Mouse (Mus musculus): ENCODE measurements around the gene Mettl15. TPM values are rescaled to one million over a fixed set of nuclear protein-coding genes. Genes with fewer than 3 reads are reported as not detected.

Gene Mettl15
- polyA plus RNA-seq, 1 experiment from 2014 or later, result 11.0 TPM

DNA sequence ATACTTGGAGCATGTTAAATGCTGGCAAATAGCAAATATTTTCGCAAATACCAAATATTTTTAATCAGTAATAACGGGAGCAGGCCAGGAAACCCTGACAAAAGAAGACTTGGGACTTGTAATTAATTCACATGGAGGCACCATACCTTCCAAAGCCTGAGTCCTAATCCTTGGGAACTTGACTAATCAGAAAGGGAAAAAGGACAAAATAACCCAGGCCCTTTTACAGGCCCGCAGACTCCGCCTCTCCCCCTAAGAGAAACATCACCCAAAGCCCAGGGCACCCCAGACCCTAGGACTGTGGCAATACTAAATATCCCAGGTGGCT, 312 bp downstream of the Mettl15 start:
- no peak for ATAC-seq (replicated peaks; ENCODE audit: low FRiP score)
- H3K27ac ChIP-seq (ENCODE audit: low read depth, low read length), result no peak overlapping the region

DNA sequence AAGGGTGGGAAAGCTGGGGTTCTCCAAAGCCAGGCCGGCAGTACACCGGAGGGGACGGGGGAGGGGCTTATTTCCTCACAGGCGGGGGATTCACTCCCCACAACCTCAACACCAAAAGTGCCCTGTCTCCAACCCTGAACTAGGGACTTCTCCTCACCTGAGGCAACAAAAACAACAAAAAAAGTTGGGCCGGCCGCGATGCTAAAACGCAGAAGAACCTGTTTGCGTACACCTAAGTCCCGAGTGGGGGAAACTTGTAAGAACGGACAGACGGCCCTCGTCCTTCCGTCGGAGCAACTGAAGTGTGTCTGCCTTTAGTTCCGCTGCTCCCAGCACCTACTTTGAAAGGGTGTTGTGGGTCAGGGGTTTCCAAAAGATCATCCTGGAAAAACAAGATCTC, 2.5 kb downstream of the Mettl15 start:
- H3K4me1 ChIP-seq (replicated peaks; ENCODE audit: control insufficient read depth, insufficient read depth, low read length), result peaks cover 7% of the 10 kb centered on the region; the same call in 1 of the 2 replicates
- under 1% methylated on average over 16 of the region's 16 CpGs for WGBS
- H3K27ac ChIP-seq (ENCODE audit: low read depth, low read length), result no peak overlapping the region
- DNase-seq (ENCODE audit: low spot score) (peak; percentile 71), ATAC-seq (replicated peaks; ENCODE audit: low FRiP score) (no peak)
- H3K4me2 ChIP-seq (ENCODE audit: low read depth, low read length, severe bottlenecking), result peak overlapping the region; percentile 59
- no peaks in the 10 kb centered on the region for H3K27me3 ChIP-seq (ENCODE audit: control insufficient read depth, insufficient read depth, low read length)
- H3K4me3 ChIP-seq (ENCODE audit: low read depth, low read length), result peak overlapping the region; percentile 45
- H3K9ac ChIP-seq (ENCODE audit: low read length), result peak overlapping the region; percentile 67
- H3K36me3 ChIP-seq (ENCODE audit: control insufficient read depth, insufficient read depth, low read length), result no peaks in the 10 kb centered on the region
- H3K9me3 ChIP-seq (ENCODE audit: control insufficient read depth, low read length), result no peaks in the 10 kb centered on the region

More for the DNA sequence above, 312 bp downstream of the Mettl15 start:
- 3% methylated on average over 4 of the region's 4 CpGs for WGBS
- Histone ChIP-seq H3K27me3 (ENCODE audit: control insufficient read depth, insufficient read depth, low read length) (no peaks in the 10 kb centered on the region), H3K4me3 (ENCODE audit: low read depth, low read length) (peak overlapping the region; percentile 70), H3K4me1 (replicated peaks; ENCODE audit: control insufficient read depth, insufficient read depth, low read length) (peaks cover 7% of the 10 kb centered on the region; the same call in 1 of the 2 replicates), H3K9me3 (ENCODE audit: control insufficient read depth, low read length) (no peaks in the 10 kb centered on the region), H3K36me3 (ENCODE audit: control insufficient read depth, insufficient read depth, low read length) (no peaks in the 10 kb centered on the region), H3K9ac (ENCODE audit: low read length) (peak overlapping the region; percentile 51), H3K4me2 (ENCODE audit: low read depth, low read length, severe bottlenecking) (peak overlapping the region; percentile 56)
- DNase-seq (ENCODE audit: low spot score), result no peak

DNA sequence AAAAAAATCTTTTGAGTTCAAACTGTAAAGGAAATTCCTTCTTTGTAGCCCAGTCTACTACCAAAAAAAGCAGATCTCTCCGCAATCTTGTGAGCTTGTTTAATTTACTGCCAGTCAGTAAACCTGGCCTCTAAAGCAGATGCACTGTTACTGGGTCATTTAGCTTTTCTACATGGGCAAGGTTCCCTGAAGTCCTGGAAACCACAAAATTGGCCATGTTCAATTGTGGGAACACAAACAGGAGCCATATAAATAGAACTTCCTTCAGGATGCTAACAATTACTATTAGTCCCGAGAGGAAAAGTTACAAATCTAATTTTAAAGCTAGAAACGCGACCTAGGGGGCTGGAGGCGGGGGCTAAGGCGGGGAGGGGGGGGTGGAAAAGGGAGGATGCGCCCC, 3.0 kb downstream of the Mettl15 start:
- no peaks in the 10 kb centered on the region for H3K27me3 ChIP-seq (ENCODE audit: control insufficient read depth, insufficient read depth, low read length)
- peaks cover 7% of the 10 kb centered on the region; the same call in 1 of the 2 replicates for H3K4me1 ChIP-seq (replicated peaks; ENCODE audit: control insufficient read depth, insufficient read depth, low read length)
- DNase-seq (ENCODE audit: low spot score) (no peak), ATAC-seq (replicated peaks; ENCODE audit: low FRiP score) (no peak)
- no peaks in the 10 kb centered on the region for H3K9me3 ChIP-seq (ENCODE audit: control insufficient read depth, low read length)
- H3K27ac ChIP-seq (ENCODE audit: low read depth, low read length), result no peak overlapping the region
- peak overlapping the region; percentile 45 for H3K4me3 ChIP-seq (ENCODE audit: low read depth, low read length)
- peak overlapping the region; percentile 67 for H3K9ac ChIP-seq (ENCODE audit: low read length)
- no peaks in the 10 kb centered on the region for H3K36me3 ChIP-seq (ENCODE audit: control insufficient read depth, insufficient read depth, low read length)
- peak overlapping the region; percentile 59 for H3K4me2 ChIP-seq (ENCODE audit: low read depth, low read length, severe bottlenecking)
- WGBS, result 9% methylated on average over 7 of the region's 7 CpGs

DNA sequence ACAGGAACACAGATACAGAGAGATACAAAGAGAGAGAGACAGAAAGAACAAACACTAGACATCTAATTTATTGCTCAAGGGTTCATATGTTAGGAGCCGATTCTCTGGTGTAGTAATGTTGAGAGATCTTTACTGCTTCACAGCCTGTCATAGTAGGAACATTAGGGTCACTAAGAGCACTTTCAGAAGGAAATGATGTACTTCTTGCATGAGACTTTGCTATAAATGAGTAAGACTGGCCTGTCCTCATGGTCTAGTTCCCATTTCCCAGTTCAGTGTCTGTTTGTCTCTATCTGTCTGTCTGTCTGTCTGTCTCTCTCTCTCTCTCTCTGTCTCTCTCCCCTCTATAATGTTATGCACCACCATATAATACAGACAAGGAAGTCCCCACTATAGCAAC, 7.5 kb downstream of the Mettl15 start:
- no peak overlapping the region for H3K9ac ChIP-seq (ENCODE audit: low read length)
- H3K27ac ChIP-seq (ENCODE audit: low read depth, low read length), result no peak overlapping the region
- no peaks in the 10 kb centered on the region for H3K9me3 ChIP-seq (ENCODE audit: control insufficient read depth, low read length)
- WGBS, result 100% methylated on average over 1 of the region's 1 CpGs
- no peak overlapping the region for H3K4me3 ChIP-seq (ENCODE audit: low read depth, low read length)
- DNase-seq (ENCODE audit: low spot score), result no peak
- H3K4me1 ChIP-seq (replicated peaks; ENCODE audit: control insufficient read depth, insufficient read depth, low read length), result 0 out of 2 replicates have a peak, but pooled peaks cover 3% of the 10 kb centered on the region
- H3K4me2 ChIP-seq (ENCODE audit: low read depth, low read length, severe bottlenecking), result no peak overlapping the region
- H3K36me3 ChIP-seq (ENCODE audit: control insufficient read depth, insufficient read depth, low read length), result no peaks in the 10 kb centered on the region
- no peak for ATAC-seq (replicated peaks; ENCODE audit: low FRiP score)
- H3K27me3 ChIP-seq (ENCODE audit: control insufficient read depth, insufficient read depth, low read length), result no peaks in the 10 kb centered on the region

DNA sequence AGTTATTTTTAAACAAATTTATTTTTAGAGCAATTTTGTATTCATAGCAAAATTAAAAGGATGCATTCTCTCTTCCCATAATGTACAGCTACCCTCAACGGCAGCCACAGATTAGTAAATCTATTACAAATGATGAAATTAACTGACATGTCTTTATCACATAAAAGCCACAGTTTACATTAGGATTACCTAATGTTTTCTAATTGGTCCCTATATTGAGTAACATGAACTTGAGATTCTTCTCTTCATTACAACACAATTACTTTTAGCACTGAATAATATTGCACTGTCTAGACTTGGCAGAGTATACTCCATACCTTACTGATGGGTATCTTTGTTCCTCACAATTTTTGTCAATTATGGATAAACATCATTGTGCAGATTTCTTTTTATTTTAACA, 17.8 kb downstream of the Mettl15 start:
- H3K27me3 ChIP-seq (ENCODE audit: control insufficient read depth, insufficient read depth, low read length), result no peaks in the 10 kb centered on the region
- no peak for DNase-seq (ENCODE audit: low spot score)
- no peaks in the 10 kb centered on the region for H3K36me3 ChIP-seq (ENCODE audit: control insufficient read depth, insufficient read depth, low read length)
- H3K27ac ChIP-seq (ENCODE audit: low read depth, low read length), result no peak overlapping the region
- no peak overlapping the region for H3K4me3 ChIP-seq (ENCODE audit: low read depth, low read length)
- no peak overlapping the region for H3K4me2 ChIP-seq (ENCODE audit: low read depth, low read length, severe bottlenecking)
- no peak for ATAC-seq (replicated peaks; ENCODE audit: low FRiP score)
- 98% methylated on average over 1 of the region's 1 CpGs for WGBS
- H3K4me1 ChIP-seq (replicated peaks; ENCODE audit: control insufficient read depth, insufficient read depth, low read length), result no peaks in the 10 kb centered on the region
- H3K9me3 ChIP-seq (ENCODE audit: control insufficient read depth, low read length), result no peaks in the 10 kb centered on the region
- H3K9ac ChIP-seq (ENCODE audit: low read length), result no peak overlapping the region

DNA sequence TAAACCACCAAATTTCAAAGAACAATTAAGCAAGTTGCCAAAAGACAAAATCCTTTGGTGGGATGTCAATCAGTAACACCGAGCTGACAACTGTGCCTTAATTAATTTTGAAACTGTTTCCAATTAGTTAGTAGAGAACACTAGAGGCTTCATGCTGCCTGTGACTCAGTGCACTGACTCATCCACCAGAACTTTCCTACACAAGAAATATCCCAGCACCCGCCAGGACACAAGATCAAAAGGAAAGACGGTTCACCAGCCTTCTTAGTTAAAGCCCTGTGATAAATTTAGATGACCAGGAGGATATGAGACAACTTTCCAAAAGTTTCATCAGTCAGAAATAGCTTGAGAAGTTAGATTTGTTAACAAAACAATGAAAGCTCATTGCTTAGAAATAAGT, 38.6 kb downstream of the Mettl15 start:
- Histone ChIP-seq H3K9ac (ENCODE audit: low read length) (no peak overlapping the region), H3K27ac (ENCODE audit: low read depth, low read length) (no peak overlapping the region), H3K4me1 (replicated peaks; ENCODE audit: control insufficient read depth, insufficient read depth, low read length) (no peaks in the 10 kb centered on the region), H3K27me3 (ENCODE audit: control insufficient read depth, insufficient read depth, low read length) (no peaks in the 10 kb centered on the region), H3K4me2 (ENCODE audit: low read depth, low read length, severe bottlenecking) (no peak overlapping the region), H3K9me3 (ENCODE audit: control insufficient read depth, low read length) (no peaks in the 10 kb centered on the region), H3K4me3 (ENCODE audit: low read depth, low read length) (no peak overlapping the region), H3K36me3 (ENCODE audit: control insufficient read depth, insufficient read depth, low read length) (no peaks in the 10 kb centered on the region)
- ATAC-seq (replicated peaks; ENCODE audit: low FRiP score), result no peak
- WGBS, result 52% methylated on average over 3 of the region's 3 CpGs
- no peak for DNase-seq (ENCODE audit: low spot score)

DNA sequence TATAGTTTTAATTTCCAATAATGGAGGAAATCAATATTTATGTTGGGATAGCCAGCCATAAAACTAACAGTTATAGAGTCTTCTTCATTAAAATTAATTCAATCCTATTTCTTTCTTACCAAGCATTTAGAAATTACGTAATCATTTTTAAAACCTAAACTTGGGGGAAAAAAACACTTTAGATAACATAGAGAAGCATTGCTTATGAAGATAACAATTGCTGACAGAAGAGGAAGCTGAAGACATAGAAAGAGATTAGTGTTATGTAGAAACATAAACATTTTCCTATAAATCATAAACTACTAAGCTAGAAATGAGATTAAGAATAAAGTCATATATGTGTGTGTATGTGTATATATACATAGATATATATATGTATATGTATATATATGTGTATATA, 44.8 kb downstream of the Mettl15 start:
- ATAC-seq (replicated peaks; ENCODE audit: low FRiP score) (no peak), DNase-seq (ENCODE audit: low spot score) (no peak)
- Histone ChIP-seq H3K4me3 (ENCODE audit: low read depth, low read length) (no peak overlapping the region), H3K4me2 (ENCODE audit: low read depth, low read length, severe bottlenecking) (no peak overlapping the region), H3K9me3 (ENCODE audit: control insufficient read depth, low read length) (no peaks in the 10 kb centered on the region), H3K9ac (ENCODE audit: low read length) (no peak overlapping the region), H3K27me3 (ENCODE audit: control insufficient read depth, insufficient read depth, low read length) (no peaks in the 10 kb centered on the region), H3K36me3 (ENCODE audit: control insufficient read depth, insufficient read depth, low read length) (no peaks in the 10 kb centered on the region), H3K4me1 (replicated peaks; ENCODE audit: control insufficient read depth, insufficient read depth, low read length) (no peaks in the 10 kb centered on the region), H3K27ac (ENCODE audit: low read depth, low read length) (no peak overlapping the region)
- 100% methylated on average over 1 of the region's 1 CpGs for WGBS

DNA sequence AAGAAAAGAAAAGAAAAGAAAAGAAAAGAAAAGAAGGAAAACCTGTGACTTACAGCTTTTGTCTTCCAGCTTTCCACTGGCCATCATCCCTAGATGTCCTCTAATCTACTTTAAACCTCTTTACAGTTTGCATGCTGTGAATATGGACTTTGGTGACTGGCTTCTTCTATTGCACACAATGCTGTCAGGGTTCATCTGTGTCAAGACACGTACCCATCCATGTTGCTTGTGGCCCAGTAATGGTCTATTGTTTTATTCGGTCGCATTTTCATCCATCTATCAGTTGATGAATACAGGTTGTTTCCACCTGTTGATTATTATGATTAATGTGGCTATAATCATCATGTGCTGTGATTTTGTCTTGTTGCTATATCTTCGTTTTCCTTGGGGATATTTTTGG, 46.7 kb downstream of the Mettl15 start:
- DNase-seq (ENCODE audit: low spot score), result no peak
- no peaks in the 10 kb centered on the region for H3K27me3 ChIP-seq (ENCODE audit: control insufficient read depth, insufficient read depth, low read length)
- H3K36me3 ChIP-seq (ENCODE audit: control insufficient read depth, insufficient read depth, low read length), result no peaks in the 10 kb centered on the region
- H3K9ac ChIP-seq (ENCODE audit: low read length), result no peak overlapping the region
- no peak overlapping the region for H3K4me2 ChIP-seq (ENCODE audit: low read depth, low read length, severe bottlenecking)
- no peaks in the 10 kb centered on the region for H3K4me1 ChIP-seq (replicated peaks; ENCODE audit: control insufficient read depth, insufficient read depth, low read length)
- H3K4me3 ChIP-seq (ENCODE audit: low read depth, low read length), result no peak overlapping the region
- WGBS, result 84% methylated on average over 4 of the region's 4 CpGs
- no peaks in the 10 kb centered on the region for H3K9me3 ChIP-seq (ENCODE audit: control insufficient read depth, low read length)
- no peak overlapping the region for H3K27ac ChIP-seq (ENCODE audit: low read depth, low read length)
- ATAC-seq (replicated peaks; ENCODE audit: low FRiP score), result no peak

DNA sequence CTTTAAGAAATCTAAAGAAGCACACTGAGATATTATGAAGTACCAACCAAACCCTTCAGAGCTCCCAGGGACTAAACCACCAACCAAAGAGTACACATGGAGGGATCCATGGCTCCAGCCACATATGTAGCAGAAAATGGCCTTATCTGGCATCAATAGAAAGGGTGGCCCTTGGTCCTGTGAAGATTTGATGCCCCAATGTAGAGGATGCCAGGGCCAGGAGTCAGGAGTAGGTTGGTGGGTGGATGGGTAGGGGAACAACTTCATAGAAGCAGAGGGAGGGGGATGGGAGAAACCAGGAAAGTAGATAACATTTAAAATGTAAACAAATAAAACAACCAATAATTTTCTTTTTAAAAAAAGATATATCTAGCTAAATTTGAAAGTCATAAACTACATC, 50.1 kb downstream of the Mettl15 start:
- Histone ChIP-seq H3K4me3 (ENCODE audit: low read depth, low read length) (no peak overlapping the region), H3K9ac (ENCODE audit: low read length) (no peak overlapping the region), H3K36me3 (ENCODE audit: control insufficient read depth, insufficient read depth, low read length) (no peaks in the 10 kb centered on the region), H3K27ac (ENCODE audit: low read depth, low read length) (no peak overlapping the region), H3K9me3 (ENCODE audit: control insufficient read depth, low read length) (no peaks in the 10 kb centered on the region), H3K27me3 (ENCODE audit: control insufficient read depth, insufficient read depth, low read length) (no peaks in the 10 kb centered on the region), H3K4me2 (ENCODE audit: low read depth, low read length, severe bottlenecking) (no peak overlapping the region), H3K4me1 (replicated peaks; ENCODE audit: control insufficient read depth, insufficient read depth, low read length) (no peaks in the 10 kb centered on the region)
- DNase-seq (ENCODE audit: low spot score) (no peak), ATAC-seq (replicated peaks; ENCODE audit: low FRiP score) (peak; percentile 58; the same call in 1 of the 2 replicates)
